Mouse (Mus musculus): ENCODE measurements around the gene Iba57. TPM values are rescaled to one million over a fixed set of nuclear protein-coding genes. Genes with fewer than 3 reads are reported as not detected.

Gene Iba57
- polyA plus RNA-seq, 1 experiment from 2014 or later, result 3.8 TPM

DNA sequence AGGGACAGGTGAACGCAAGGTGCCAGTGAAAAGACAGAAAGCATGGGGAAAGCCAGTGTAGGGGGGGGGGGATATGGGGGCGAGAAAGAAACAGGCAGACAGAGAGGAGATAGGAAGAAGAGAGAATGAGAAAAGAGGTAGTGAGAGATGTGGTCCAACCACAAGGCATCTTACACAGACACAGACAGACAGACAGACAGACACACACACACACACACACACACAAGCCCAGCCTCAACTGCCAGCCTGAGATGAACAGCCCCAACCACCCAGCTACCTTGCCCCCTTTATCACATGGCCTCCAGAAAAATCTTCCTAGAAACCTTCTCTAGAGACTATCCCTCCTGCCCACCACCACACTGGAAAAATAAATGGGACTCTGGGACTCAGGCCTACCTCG lies 31.5 kb downstream of the Iba57 start:
- Histone ChIP-seq H3K9ac (ENCODE audit: low read depth, low read length) (no peak overlapping the region), H3K9me3 (replicated peaks; ENCODE audit: control insufficient read depth, low read length) (no peaks in the 10 kb centered on the region), H3K36me3 (ENCODE audit: control insufficient read depth, insufficient read depth, low read length) (peaks cover 6% of the 10 kb centered on the region), H3K27ac (ENCODE audit: low read depth, low read length) (no peak overlapping the region), H3K4me3 (ENCODE audit: low read depth, low read length) (no peak overlapping the region), H3K4me1 (ENCODE audit: control insufficient read depth, insufficient read depth, low read length) (peaks cover 13% of the 10 kb centered on the region), H3K4me2 (no peak overlapping the region), H3K27me3 (ENCODE audit: control insufficient read depth, insufficient read depth, low read length) (peaks cover 40% of the 10 kb centered on the region)
- ATAC-seq (replicated peaks; ENCODE audit: insufficient number of reproducible peaks, low FRiP score, low TSS enrichment), result no peak
- 80% methylated on average over 1 of the region's 3 CpGs for WGBS (ENCODE audit: insufficient replicate concordance)

GRCm38 (mm10) chr11:59131348-59131919 lies 32.1 kb downstream of the Iba57 start:
- peaks cover 8% of the 10 kb centered on the region; the same call in 1 of the 2 replicates for H3K4me1 ChIP-seq (ENCODE audit: control insufficient read depth, insufficient read depth, low read length)
- H3K36me3 ChIP-seq (ENCODE audit: control insufficient read depth, insufficient read depth, low read length), result peaks cover 10% of the 10 kb centered on the region
- H3K27ac ChIP-seq (ENCODE audit: low read depth, low read length), result no peak overlapping the region
- 66% methylated on average over 18 of the region's 18 CpGs for WGBS (ENCODE audit: insufficient replicate concordance)
- H3K4me2 ChIP-seq, result no peak overlapping the region
- H3K9me3 ChIP-seq (replicated peaks; ENCODE audit: control insufficient read depth, low read length), result no peaks in the 10 kb centered on the region
- H3K9ac ChIP-seq (ENCODE audit: low read depth, low read length), result no peak overlapping the region
- peaks cover 34% of the 10 kb centered on the region for H3K27me3 ChIP-seq (ENCODE audit: control insufficient read depth, insufficient read depth, low read length)
- no peak overlapping the region for H3K4me3 ChIP-seq (ENCODE audit: low read depth, low read length)
- ATAC-seq (replicated peaks; ENCODE audit: insufficient number of reproducible peaks, low FRiP score, low TSS enrichment), result no peak

DNA sequence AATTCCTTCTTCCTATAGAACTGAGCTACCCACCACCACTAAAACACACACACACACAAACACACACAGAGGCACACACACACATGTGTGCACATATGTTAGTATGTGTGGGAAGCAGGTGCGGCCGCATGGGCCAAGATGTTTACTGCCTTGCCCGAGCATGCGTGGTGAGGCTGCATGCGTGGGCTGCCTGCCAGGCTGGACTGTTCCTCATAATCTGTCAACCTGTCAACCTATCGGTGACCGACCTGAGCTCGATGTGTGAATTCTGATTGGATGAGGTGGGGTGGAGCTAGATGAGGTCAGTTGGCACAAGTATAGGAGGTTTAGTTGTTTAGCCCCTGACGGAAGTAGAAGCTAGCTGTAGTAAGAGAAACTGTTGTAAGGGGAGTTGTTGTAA lies 32.8 kb downstream of the Iba57 start:
- ATAC-seq (replicated peaks; ENCODE audit: insufficient number of reproducible peaks, low FRiP score, low TSS enrichment), result no peak
- H3K36me3 ChIP-seq (ENCODE audit: control insufficient read depth, insufficient read depth, low read length), result peaks cover 10% of the 10 kb centered on the region
- peaks cover 7% of the 10 kb centered on the region; the same call in 1 of the 2 replicates for H3K4me1 ChIP-seq (ENCODE audit: control insufficient read depth, insufficient read depth, low read length)
- H3K9ac ChIP-seq (ENCODE audit: low read depth, low read length), result no peak overlapping the region
- no peak overlapping the region for H3K27ac ChIP-seq (ENCODE audit: low read depth, low read length)
- peaks cover 27% of the 10 kb centered on the region for H3K27me3 ChIP-seq (ENCODE audit: control insufficient read depth, insufficient read depth, low read length)
- no peaks in the 10 kb centered on the region for H3K9me3 ChIP-seq (replicated peaks; ENCODE audit: control insufficient read depth, low read length)
- no peak overlapping the region for H3K4me2 ChIP-seq
- H3K4me3 ChIP-seq (ENCODE audit: low read depth, low read length), result no peak overlapping the region
- WGBS (ENCODE audit: insufficient replicate concordance), result 79% methylated on average over 9 of the region's 9 CpGs

GRCm38 (mm10) chr11:59105945-59106344 lies 57.6 kb downstream of the Iba57 start:
- no peak overlapping the region for H3K9ac ChIP-seq (ENCODE audit: low read depth, low read length)
- no peak overlapping the region for H3K4me3 ChIP-seq (ENCODE audit: low read depth, low read length)
- no peaks in the 10 kb centered on the region for H3K9me3 ChIP-seq (replicated peaks; ENCODE audit: control insufficient read depth, low read length)
- H3K27ac ChIP-seq (ENCODE audit: low read depth, low read length), result no peak overlapping the region
- no peak overlapping the region for H3K4me2 ChIP-seq
- H3K4me1 ChIP-seq (ENCODE audit: control insufficient read depth, insufficient read depth, low read length), result no peaks in the 10 kb centered on the region
- H3K36me3 ChIP-seq (ENCODE audit: control insufficient read depth, insufficient read depth, low read length), result peaks cover 15% of the 10 kb centered on the region
- no peaks in the 10 kb centered on the region for H3K27me3 ChIP-seq (ENCODE audit: control insufficient read depth, insufficient read depth, low read length)
- WGBS (ENCODE audit: insufficient replicate concordance), result 83% methylated on average over 5 of the region's 5 CpGs
- ATAC-seq (replicated peaks; ENCODE audit: insufficient number of reproducible peaks, low FRiP score, low TSS enrichment), result no peak

Other genes with a start within 250 kb of the Iba57 start
- 0.27 TPM in 1 of 2 replicates, not detected in the other for gene Btnl10, start 245.8 kb downstream of the Iba57 start, polyA plus RNA-seq (2014; fragmentation: Nextera tagmentation; extraction: Ambion mirVana)
- gene Rnf187, start 224.8 kb downstream of the Iba57 start, polyA plus RNA-seq (2014; fragmentation: Nextera tagmentation; extraction: Ambion mirVana), result 172 and 192 TPM in 2 replicates
- 6.4 and 8.4 TPM in 2 replicates for gene Hist3h2ba, start 214.8 kb downstream of the Iba57 start, polyA plus RNA-seq (2014; fragmentation: Nextera tagmentation; extraction: Ambion mirVana)
- gene Hist3h2a, start 209.1 kb downstream of the Iba57 start, polyA plus RNA-seq (2014; fragmentation: Nextera tagmentation; extraction: Ambion mirVana), result 22.5 and 23.3 TPM in 2 replicates
- gene Trim17, start 209.1 kb downstream of the Iba57 start, polyA plus RNA-seq (2014; fragmentation: Nextera tagmentation; extraction: Ambion mirVana), result 1.0 and 1.1 TPM in 2 replicates
- gene Trim11, start 185.6 kb downstream of the Iba57 start, polyA plus RNA-seq (2014; fragmentation: Nextera tagmentation; extraction: Ambion mirVana), result 26.1 and 27.5 TPM in 2 replicates
- gene Obscn, start 27.3 kb downstream of the Iba57 start, polyA plus RNA-seq (2014; fragmentation: Nextera tagmentation; extraction: Ambion mirVana), result 39.3 and 41.1 TPM in 2 replicates
- gene Gjc2, start 19.5 kb upstream of the Iba57 start, polyA plus RNA-seq (2014; fragmentation: Nextera tagmentation; extraction: Ambion mirVana), result 0.11 TPM in 1 of 2 replicates, not detected in the other
- gene Guk1, start 28.5 kb upstream of the Iba57 start, polyA plus RNA-seq (2014; fragmentation: Nextera tagmentation; extraction: Ambion mirVana), result 121 and 125 TPM in 2 replicates
- 98.5 and 102 TPM in 2 replicates for gene Mrpl55, start 38.7 kb upstream of the Iba57 start, polyA plus RNA-seq (2014; fragmentation: Nextera tagmentation; extraction: Ambion mirVana)
- gene 2310033P09Rik, start 44.6 kb upstream of the Iba57 start, polyA plus RNA-seq (2014; fragmentation: Nextera tagmentation; extraction: Ambion mirVana), result 23.7 and 24.5 TPM in 2 replicates
- gene Arf1, start 64.5 kb upstream of the Iba57 start, polyA plus RNA-seq (2014; fragmentation: Nextera tagmentation; extraction: Ambion mirVana), result 575 and 646 TPM in 2 replicates
- gene Wnt3a, start 127.0 kb upstream of the Iba57 start, polyA plus RNA-seq (2014; fragmentation: Nextera tagmentation; extraction: Ambion mirVana), result not detected in 2 replicates
- 1.3 and 1.6 TPM in 2 replicates for gene Wnt9a, start 143.2 kb upstream of the Iba57 start, polyA plus RNA-seq (2014; fragmentation: Nextera tagmentation; extraction: Ambion mirVana)
- gene Prss38, start 211.9 kb upstream of the Iba57 start, polyA plus RNA-seq (2014; fragmentation: Nextera tagmentation; extraction: Ambion mirVana), result not detected in 2 replicates

Data from heart, embryonic 11.5 days (tissue).